Mouse (Mus musculus) limb, embryonic 14.5 days (tissue): ENCODE data around the gene Fam183b. TPM values are rescaled to one million over a fixed set of nuclear protein-coding genes. Genes with fewer than 3 reads are reported as not detected.
A peak's percentile ranks its signal among the peaks of the same experiment; 100 is the strongest.
"Not testable (repeated sequence)": the region's sequence is repeated elsewhere in the genome, so short reads cannot be mapped to it uniquely, and the experiment has no call there.

Experiments used
- ATAC-seq: fragments of 200-750 bp; cut with Nextera tagmentation; 2 replicates; pipeline ENCODE4 v1.8.0; 2017; ENCODE audit warnings: low read depth, moderate number of reproducible peaks, moderate TSS enrichment; ENCODE audit not compliant: low FRiP score
- DNase-seq: peaks from one replicate; pipeline ENCODE4 v3.0.0-alpha.2; 2015; ENCODE audit warnings: low spot score
- H3K27ac ChIP-seq: fragments of 300-500 bp; sonication (generic); replicated peaks from 2 replicates; pipeline ENCODE4 v1.5.1; 2014; ENCODE audit warnings: low read depth, mild to moderate bottlenecking, low read length, moderate library complexity, mixed read lengths
- H3K27me3 ChIP-seq: fragments of 300-500 bp; sonication (generic); 2 replicates; pipeline ENCODE4 v1.6.1; 2014; ENCODE audit warnings: low read length, mixed read lengths; ENCODE audit not compliant: control insufficient read depth, insufficient read depth
- H3K36me3 ChIP-seq: fragments of 300-500 bp; sonication (generic); 2 replicates; pipeline ENCODE4 v1.6.1; 2014; ENCODE audit warnings: mild to moderate bottlenecking, low read length, moderate library complexity, mixed read lengths; ENCODE audit not compliant: control insufficient read depth, insufficient read depth
- H3K4me1 ChIP-seq: fragments of 300-500 bp; sonication (generic); 2 replicates; pipeline ENCODE4 v1.6.1; 2014; ENCODE audit warnings: antibody characterized with exemption, low read length, mixed read lengths; ENCODE audit not compliant: control insufficient read depth, insufficient read depth
- H3K4me2 ChIP-seq: fragments of 300-500 bp; sonication (generic); replicated peaks from 2 replicates; pipeline ENCODE4 v1.6.1; 2014; ENCODE audit warnings: low read depth, mild to moderate bottlenecking, low read length, moderate library complexity; ENCODE audit not compliant: severe bottlenecking
- H3K4me3 ChIP-seq: fragments of 300-500 bp; sonication (generic); replicated peaks from 2 replicates; pipeline ENCODE4 v1.5.1; 2014; ENCODE audit warnings: low read length
- H3K9ac ChIP-seq: fragments of 300-500 bp; sonication (generic); 2 replicates; pipeline ENCODE4 v1.6.1; 2014; ENCODE audit warnings: mild to moderate bottlenecking, low read depth, low read length, moderate library complexity; ENCODE audit not compliant: severe bottlenecking
- H3K9me3 ChIP-seq: fragments of 300-500 bp; sonication (generic); 2 replicates; pipeline ENCODE4 v1.6.1; 2016; ENCODE audit warnings: low read length; ENCODE audit not compliant: control insufficient read depth
- POLR2A ChIP-seq: fragments of 200-500 bp; IDR thresholded peaks from 2 replicates; pipeline ENCODE4 v1.8.0; 2012; ENCODE audit warnings: inconsistent platforms, mild to moderate bottlenecking, moderate library complexity, borderline replicate concordance; ENCODE audit not compliant: insufficient read depth, insufficient read length; ENCODE audit errors: extremely low read depth
- WGBS: fragments of 180-500 bp; shearing (Covaris S2); extraction: QIAGEN DNeasy Blood & Tissue Kit; methylation state at CpG from one replicate; pipeline ENCODE4 v1.1.7; 2014; 5-methylcytosine and 5-hydroxymethylcytosine counted together
- polyA plus RNA-seq, 2 experiments: library from polyadenylated mRNA; depleted of rRNA in 1 of 2; stranded (reverse) in 1 of 2; unstranded in 1 of 2; fragments of >200 nt; fragmentation: Nextera tagmentation in 1 of 2; extraction: Ambion mirVana in 1 of 2; gene quantifications; 2 replicates each; pipeline versions ENCODE4 v1.2.1 to v1.2.3; 2012 to 2014

Gene Fam183b
- polyA plus RNA-seq (2012; rRNA removed) (not detected in 2 replicates), polyA plus RNA-seq (2014; fragmentation: Nextera tagmentation; extraction: Ambion mirVana) (not detected in 2 replicates)

GRCm38 (mm10) chr11:58801558-58802228, at the start of gene Fam183b:
TSS of gene Fam183b (minus strand) at chr11:58801960.
- 42% methylated on average over 14 of the region's 14 CpGs for WGBS
- no peak for DNase-seq
- H3K4me1 ChIP-seq, result no peaks in the 10 kb centered on the region
- no peak within 1 kb of the TSS for H3K27ac ChIP-seq
- H3K4me2 ChIP-seq, result no peak within 1 kb of the TSS
- H3K9me3 ChIP-seq, result no peaks in the 10 kb centered on the region
- no peak for ATAC-seq
- H3K36me3 ChIP-seq, result no peaks in the 10 kb centered on the region
- H3K9ac ChIP-seq, result no peak within 1 kb of the TSS
- H3K27me3 ChIP-seq, result no peaks in the 10 kb centered on the region
- TF ChIP-seq POLR2A, result no peak
- no peak within 1 kb of the TSS for H3K4me3 ChIP-seq

- TF ChIP-seq POLR2A, result no peak
- no peaks in the 10 kb centered on the region for H3K27me3 ChIP-seq
- no peak for ATAC-seq
- 69% methylated on average over 2 of the region's 2 CpGs for WGBS
- no peak overlapping the region for H3K4me2 ChIP-seq
- H3K4me1 ChIP-seq, result peaks cover 6% of the 10 kb centered on the region
- H3K36me3 ChIP-seq, result peaks cover 33% of the 10 kb centered on the region
- H3K4me3 ChIP-seq, result no peak overlapping the region
- DNase-seq, result no peak
- no peak overlapping the region for H3K27ac ChIP-seq
- H3K9me3 ChIP-seq, result no peaks in the 10 kb centered on the region
- H3K9ac ChIP-seq, result no peak overlapping the region
Observed at GRCm38 (mm10) chr11:58849731-58850130, 48.0 kb upstream of the Fam183b start.

- Histone ChIP-seq H3K4me2 (peak overlapping the region; percentile 80), H3K4me1 (peaks cover 6% of the 10 kb centered on the region), H3K9me3 (no peaks in the 10 kb centered on the region), H3K36me3 (peaks cover 20% of the 10 kb centered on the region), H3K9ac (peak overlapping the region; percentile 79), H3K27ac (no peak overlapping the region), H3K4me3 (peak overlapping the region; percentile 70), H3K27me3 (no peaks in the 10 kb centered on the region)
- 56% methylated on average over 8 of the region's 9 CpGs for WGBS
- TF ChIP-seq POLR2A, result no peak
- ATAC-seq, result no peak
- no peak for DNase-seq
Observed at GRCm38 (mm10) chr11:58847636-58848035, 45.9 kb upstream of the Fam183b start.

- H3K9ac ChIP-seq, result peak within 1 kb of the TSS; percentile 79
- H3K27ac ChIP-seq, result peak within 1 kb of the TSS; percentile 40; the same call in 1 of the 2 replicates
- H3K27me3 ChIP-seq, result no peaks in the 10 kb centered on the region
- peak within 1 kb of the TSS; percentile 70 for H3K4me3 ChIP-seq
- under 1% methylated on average over 24 of the region's 24 CpGs for WGBS
- no peak for TF ChIP-seq POLR2A
- H3K9me3 ChIP-seq, result no peaks in the 10 kb centered on the region
- peak within 1 kb of the TSS; percentile 80 for H3K4me2 ChIP-seq
- ATAC-seq (peak; percentile 100), DNase-seq (peak; percentile 98)
- H3K36me3 ChIP-seq, result peaks cover 20% of the 10 kb centered on the region
- peaks cover 6% of the 10 kb centered on the region for H3K4me1 ChIP-seq
Observed at GRCm38 (mm10) chr11:58846919-58847461, 45.2 kb upstream of the Fam183b start, which contains the start of gene Gm12258. TSS of gene Gm12258 (plus strand) at chr11:58847158.

- H3K27ac ChIP-seq, DNase-seq, H3K4me2 ChIP-seq, H3K9me3 ChIP-seq, H3K4me3 ChIP-seq, H3K9ac ChIP-seq, ATAC-seq, H3K27me3 ChIP-seq, H3K36me3 ChIP-seq, H3K4me1 ChIP-seq: not testable (repeated sequence)
Observed at GRCm38 (mm10) chr11:58838951-58839350, 37.2 kb upstream of the Fam183b start, which contains the start of gene Olfr311. TSS of gene Olfr311 (plus strand) at chr11:58839251.

GRCm38 (mm10) chr11:58832541-58832940, 30.8 kb upstream of the Fam183b start:
- not testable (repeated sequence) for H3K4me1 ChIP-seq, H3K36me3 ChIP-seq, H3K27me3 ChIP-seq, H3K27ac ChIP-seq, H3K4me2 ChIP-seq, DNase-seq, ATAC-seq, H3K9me3 ChIP-seq, H3K4me3 ChIP-seq, H3K9ac ChIP-seq
- 78% methylated on average over 2 of the region's 3 CpGs for WGBS
